Mouse (Mus musculus) intestine, embryonic 16.5 days (tissue): ENCODE data around the gene Galns. TPM values are rescaled to one million over a fixed set of nuclear protein-coding genes. Genes with fewer than 3 reads are reported as not detected.

Experiments
- microRNA-seq: library from miRNA; unstranded; fragments of <30 nt; microRNA quantifications from one replicate; pipeline ENCODE4, GENCODE M21; 2016
- polyA plus RNA-seq: library from polyadenylated mRNA; unstranded; fragments of >200 nt; fragmentation: Nextera tagmentation; extraction: Ambion mirVana; gene quantifications from 2 replicates; pipeline ENCODE4 v1.2.1, GENCODE M21; 2015

Galns gene
- polyA plus RNA-seq, 1 experiment from 2014 or later = 22.4 TPM

Small RNA genes within 50 kb of the gene (microRNA-seq; reads per million reads assigned to microRNA genes)
- not detected for gene Mir6396

Other genes with a start within 250 kb of the Galns start
- gene Zc3h18, start 234.9 kb downstream of the Galns start, polyA plus RNA-seq = 40.5 and 43.1 TPM in 2 replicates
- not detected in 2 replicates for gene Il17c, start 189.4 kb downstream of the Galns start, polyA plus RNA-seq
- gene Cyba, start 178.5 kb downstream of the Galns start, polyA plus RNA-seq = 338 and 349 TPM in 2 replicates
- gene Mvd, start 168.0 kb downstream of the Galns start, polyA plus RNA-seq = 80.4 and 81.7 TPM in 2 replicates
- gene Snai3, start 150.7 kb downstream of the Galns start, polyA plus RNA-seq = 0.73 and 0.83 TPM in 2 replicates
- 29.2 and 30.4 TPM in 2 replicates for gene Rnf166, start 135.4 kb downstream of the Galns start, polyA plus RNA-seq
- gene Ctu2, start 135.3 kb downstream of the Galns start, polyA plus RNA-seq = 37.9 and 43.6 TPM in 2 replicates
- gene Piezo1, start 60.1 kb downstream of the Galns start, polyA plus RNA-seq = 9.8 and 11.3 TPM in 2 replicates
- 36.2 and 40.0 TPM in 2 replicates for gene Cdt1, start 43.4 kb downstream of the Galns start, polyA plus RNA-seq
- gene Aprt, start 34.6 kb downstream of the Galns start, polyA plus RNA-seq = 736 and 778 TPM in 2 replicates
- 76.7 and 86.4 TPM in 2 replicates for gene Trappc2l, start 177 bp upstream of the Galns start, polyA plus RNA-seq
- gene Pabpn1l, start 11.3 kb upstream of the Galns start, polyA plus RNA-seq = 0.23 TPM in 1 of 2 replicates, not detected in the other
- 4.1 and 5.2 TPM in 2 replicates for gene Cbfa2t3, start 87.6 kb upstream of the Galns start, polyA plus RNA-seq
- gene Acsf3, start 164.0 kb upstream of the Galns start, polyA plus RNA-seq = 31.4 and 34.5 TPM in 2 replicates
- 0.11 and 0.24 TPM in 2 replicates for gene Cdh15, start 236.5 kb upstream of the Galns start, polyA plus RNA-seq